Mouse (Mus musculus) frontal cortex, adult 2 months (tissue): ENCODE data around the gene Hist1h2bg. TPM values are rescaled to one million over a fixed set of nuclear protein-coding genes. Genes with fewer than 3 reads are reported as not detected.
"Not testable (repeated sequence)": the region's sequence is repeated elsewhere in the genome, so short reads cannot be mapped to it uniquely, and the experiment has no call there.

Experiments
- DNase-seq, 2 experiments: peaks; one replicate each; pipeline ENCODE4 v3.0.0; 2022; ENCODE audit warnings: low spot score in 1 of 2; ENCODE audit errors: extremely low spot score in 1 of 2
- polyA plus RNA-seq: library from polyadenylated mRNA; depleted of rRNA; stranded (reverse); fragments of >200 nt; gene quantifications from 2 replicates; pipeline ENCODE4 v1.2.3, GENCODE M21; 2012

Hist1h2bg gene
- polyA plus RNA-seq, 1 experiment, result 9.7 TPM

GRCm38 (mm10) chr13:23560699-23561098 lies 10.5 kb upstream of the Hist1h2bg start:
- DNase-seq, result not testable (repeated sequence)

GRCm38 (mm10) chr13:23561531-23561882 lies 9.7 kb upstream of the Hist1h2bg start:
- not testable (repeated sequence) for DNase-seq

GRCm38 (mm10) chr13:23561883-23562659 lies 9.1 kb upstream of the Hist1h2bg start, which contains the start of gene Hist1h3e:
Gene Hist1h3e (minus strand): TSS chr13:23562369.
- DNase-seq, result peak; percentile 94 to 98

GRCm38 (mm10) chr13:23562699-23563462 lies 8.3 kb upstream of the Hist1h2bg start:
- DNase-seq, result peak in 1 of 2 experiments; percentile 74

GRCm38 (mm10) chr13:23564482-23564881 lies 6.7 kb upstream of the Hist1h2bg start:
- DNase-seq, result no peak

GRCm38 (mm10) chr13:23570261-23571021 lies 755 bp upstream of the Hist1h2bg start:
- DNase-seq, result not testable (repeated sequence)

- DNase-seq, result not testable (repeated sequence)
Measured at GRCm38 (mm10) chr13:23571504-23572217, 465 bp downstream of the Hist1h2bg start.

- DNase-seq, result no peak
Measured at GRCm38 (mm10) chr13:23572218-23573033, 1.2 kb downstream of the Hist1h2bg start.

- not testable (repeated sequence) for DNase-seq
Measured at GRCm38 (mm10) chr13:23573034-23573897, 2.1 kb downstream of the Hist1h2bg start.

GRCm38 (mm10) chr13:23573898-23574524 lies 2.8 kb downstream of the Hist1h2bg start, which contains the start of the genes Hist1h2bf and Hist1h2ad:
Gene Hist1h2bf (minus strand): TSS chr13:23574196.
Gene Hist1h2ad (plus strand): TSS chr13:23574381.
- peak; percentile 98 for DNase-seq

GRCm38 (mm10) chr13:23574546-23575170 lies 3.5 kb downstream of the Hist1h2bg start:
- DNase-seq, result not testable (repeated sequence)

GRCm38 (mm10) chr13:23575271-23575851 lies 4.2 kb downstream of the Hist1h2bg start, which contains the start of gene Hist1h3d:
Gene Hist1h3d (plus strand): TSS chr13:23575763.
- DNase-seq, result peak; percentile 72 to 89

GRCm38 (mm10) chr13:23575864-23576313 lies 4.7 kb downstream of the Hist1h2bg start:
- DNase-seq, result not testable (repeated sequence)

GRCm38 (mm10) chr13:23576351-23576881 lies 5.2 kb downstream of the Hist1h2bg start:
- no peak for DNase-seq

- DNase-seq, result no peak
Measured at GRCm38 (mm10) chr13:23576906-23577639, 5.9 kb downstream of the Hist1h2bg start.

GRCm38 (mm10) chr13:23577835-23578234 lies 6.6 kb downstream of the Hist1h2bg start:
- DNase-seq, result no peak
